Mouse (Mus musculus) E14TG2a.4 (cell line): ENCODE results near the gene Zfhx3.

Experiments
- CTCF ChIP-seq: conservative IDR thresholded peaks from 2 replicates; pipeline ENCODE4 v1.5.1; 2014; ENCODE audit warnings: low read length
- NANOG ChIP-seq: IDR thresholded peaks from 2 replicates; pipeline ENCODE4 v1.6.1; 2014; ENCODE audit warnings: borderline replicate concordance, low read length, mixed read lengths
- POU5F1 ChIP-seq: IDR thresholded peaks from 2 replicates; pipeline ENCODE4 v1.6.1; 2014; ENCODE audit warnings: low read length, borderline replicate concordance

- TF ChIP-seq CTCF, result no peak
- TF ChIP-seq POU5F1, result no peak
- TF ChIP-seq NANOG, result no peak
These were observed 1009.1 kb downstream of the Zfhx3 start for GRCm38 (mm10) chr8:108951560-108951959.
